Mouse (Mus musculus) thymus, adult 2 months (tissue): ENCODE results near the gene Arfip1.

ENCODE experiments used
- CTCF ChIP-seq: fragments of 200-500 bp; IDR thresholded peaks from 2 replicates; pipeline ENCODE4 v1.5.1; 2012; ENCODE audit warnings: mild to moderate bottlenecking, control low read depth, low read length, moderate library complexity, borderline replicate concordance; ENCODE audit not compliant: control insufficient read depth, poor library complexity, insufficient read depth; ENCODE audit errors: extremely low read depth
- POLR2A ChIP-seq: fragments of 200-500 bp; IDR thresholded peaks from 2 replicates; pipeline ENCODE4 v1.6.1; 2012; ENCODE audit warnings: mild to moderate bottlenecking, low read length, control low read depth, moderate library complexity; ENCODE audit not compliant: control insufficient read depth, poor library complexity, insufficient read depth; ENCODE audit errors: extremely low read depth

GRCm38 (mm10) chr3:84593274-84593673 lies 10.8 kb upstream of the Arfip1 start, which contains the start of gene Tigd4:
- TF ChIP-seq CTCF (no peak), POLR2A (no peak)
